Mouse (Mus musculus): ENCODE measurements around the gene Pafah1b2. TPM values are rescaled to one million over a fixed set of nuclear protein-coding genes. Genes with fewer than 3 reads are reported as not detected.

Pafah1b2 gene
- total and polyA plus RNA-seq, 3 experiments: 65.5 to 154 (median 134) TPM

GRCm38 (mm10) chr9:46050203-46050602 lies 37.7 kb upstream of the Pafah1b2 start:
- no peak for DNase-seq (ENCODE audit: low spot score)
- peaks cover 32% of the 10 kb centered on the region for H3K4me1 ChIP-seq (ENCODE audit: insufficient read depth, low read depth, low read length)

GRCm38 (mm10) chr9:46049525-46049924 lies 37.0 kb upstream of the Pafah1b2 start:
- peaks cover 31% of the 10 kb centered on the region for H3K4me1 ChIP-seq (ENCODE audit: insufficient read depth, low read depth, low read length)
- no peaks in the 10 kb centered on the region for H3K27me3 ChIP-seq (ENCODE audit: insufficient read depth, low read length)
- no peak overlapping the region for H3K4me3 ChIP-seq (ENCODE audit: low read depth, low read length)
- H3K36me3 ChIP-seq (replicated peaks): peaks cover 61% of the 10 kb centered on the region
- ATAC-seq (ENCODE audit: extremely low read depth, insufficient number of reproducible peaks, low FRiP score, poor library complexity, severe bottlenecking) (no peak), DNase-seq (ENCODE audit: low spot score) (no peak)
- TF ChIP-seq POLR2AphosphoS5 (IDR thresholded peaks at IDR 0.05; ENCODE audit: insufficient replicate concordance, low read depth, low read length) (no peak), CTCF (IDR thresholded peaks at IDR 0.05; ENCODE audit: low read depth, low read length) (no peak), GATA2 (IDR thresholded peaks at IDR 0.05; ENCODE audit: borderline replicate concordance, low read depth, low read length) (no peak), TAL1 (conservative IDR thresholded peaks at IDR 0.05; ENCODE audit: low read depth, low read length) (no peak), GATA1 (IDR thresholded peaks at IDR 0.05; ENCODE audit: borderline replicate concordance, low read length) (no peak)
- H3K9me3 ChIP-seq (replicated peaks): no peaks in the 10 kb centered on the region

More at GRCm38 (mm10) chr9:46050203-46050602, 37.7 kb upstream of the Pafah1b2 start:
- Histone ChIP-seq H3K27me3 (ENCODE audit: insufficient read depth, low read length) (no peaks in the 10 kb centered on the region), H3K4me3 (ENCODE audit: low read depth, low read length) (no peak overlapping the region), H3K9me3 (replicated peaks) (no peaks in the 10 kb centered on the region), H3K36me3 (replicated peaks) (peaks cover 56% of the 10 kb centered on the region)
- ATAC-seq (ENCODE audit: extremely low read depth, insufficient number of reproducible peaks, low FRiP score, poor library complexity, severe bottlenecking): no peak
- TF ChIP-seq GATA2 (IDR thresholded peaks at IDR 0.05; ENCODE audit: borderline replicate concordance, low read depth, low read length) (no peak), POLR2AphosphoS5 (IDR thresholded peaks at IDR 0.05; ENCODE audit: insufficient replicate concordance, low read depth, low read length) (no peak), CTCF (IDR thresholded peaks at IDR 0.05; ENCODE audit: low read depth, low read length) (no peak), TAL1 (conservative IDR thresholded peaks at IDR 0.05; ENCODE audit: low read depth, low read length) (no peak)

- no peak overlapping the region for H3K4me3 ChIP-seq (ENCODE audit: low read depth, low read length)
- no peak for DNase-seq (ENCODE audit: low spot score)
- peaks cover 57% of the 10 kb centered on the region for H3K36me3 ChIP-seq (replicated peaks)
- TF ChIP-seq CTCF (IDR thresholded peaks at IDR 0.05; ENCODE audit: low read depth, low read length) (no peak), GATA1 (IDR thresholded peaks at IDR 0.05; ENCODE audit: borderline replicate concordance, low read length) (no peak), POLR2AphosphoS5 (IDR thresholded peaks at IDR 0.05; ENCODE audit: insufficient replicate concordance, low read depth, low read length) (no peak), GATA2 (IDR thresholded peaks at IDR 0.05; ENCODE audit: borderline replicate concordance, low read depth, low read length) (no peak), TAL1 (conservative IDR thresholded peaks at IDR 0.05; ENCODE audit: low read depth, low read length) (no peak)
- ATAC-seq (ENCODE audit: extremely low read depth, insufficient number of reproducible peaks, low FRiP score, poor library complexity, severe bottlenecking): no peak
- H3K27me3 ChIP-seq (ENCODE audit: insufficient read depth, low read length): no peaks in the 10 kb centered on the region
- peaks cover 29% of the 10 kb centered on the region for H3K4me1 ChIP-seq (ENCODE audit: insufficient read depth, low read depth, low read length)
- no peaks in the 10 kb centered on the region for H3K9me3 ChIP-seq (replicated peaks)
Measured at GRCm38 (mm10) chr9:46046724-46047517, 34.4 kb upstream of the Pafah1b2 start.

GRCm38 (mm10) chr9:46043626-46044025 lies 31.1 kb upstream of the Pafah1b2 start:
- H3K36me3 ChIP-seq (replicated peaks): peaks cover 54% of the 10 kb centered on the region
- H3K9me3 ChIP-seq (replicated peaks): no peaks in the 10 kb centered on the region
- no peaks in the 10 kb centered on the region for H3K27me3 ChIP-seq (ENCODE audit: insufficient read depth, low read length)
- DNase-seq (ENCODE audit: low spot score): no peak
- TF ChIP-seq POLR2AphosphoS5 (IDR thresholded peaks at IDR 0.05; ENCODE audit: insufficient replicate concordance, low read depth, low read length) (no peak), GATA1 (IDR thresholded peaks at IDR 0.05; ENCODE audit: borderline replicate concordance, low read length) (no peak), CTCF (IDR thresholded peaks at IDR 0.05; ENCODE audit: low read depth, low read length) (no peak), TAL1 (conservative IDR thresholded peaks at IDR 0.05; ENCODE audit: low read depth, low read length) (no peak), GATA2 (IDR thresholded peaks at IDR 0.05; ENCODE audit: borderline replicate concordance, low read depth, low read length) (no peak)
- H3K4me1 ChIP-seq (ENCODE audit: insufficient read depth, low read depth, low read length): peaks cover 17% of the 10 kb centered on the region
- ATAC-seq (ENCODE audit: extremely low read depth, insufficient number of reproducible peaks, low FRiP score, poor library complexity, severe bottlenecking): no peak
- H3K4me3 ChIP-seq (ENCODE audit: low read depth, low read length): no peak overlapping the region

GRCm38 (mm10) chr9:46042387-46042786 lies 29.9 kb upstream of the Pafah1b2 start:
- H3K4me3 ChIP-seq (ENCODE audit: low read depth, low read length): no peak overlapping the region
- ATAC-seq (ENCODE audit: extremely low read depth, insufficient number of reproducible peaks, low FRiP score, poor library complexity, severe bottlenecking) (no peak), DNase-seq (ENCODE audit: low spot score) (no peak)
- H3K27me3 ChIP-seq (ENCODE audit: insufficient read depth, low read length): no peaks in the 10 kb centered on the region
- TF ChIP-seq GATA1 (IDR thresholded peaks at IDR 0.05; ENCODE audit: borderline replicate concordance, low read length) (no peak), TAL1 (conservative IDR thresholded peaks at IDR 0.05; ENCODE audit: low read depth, low read length) (no peak), CTCF (IDR thresholded peaks at IDR 0.05; ENCODE audit: low read depth, low read length) (no peak), POLR2AphosphoS5 (IDR thresholded peaks at IDR 0.05; ENCODE audit: insufficient replicate concordance, low read depth, low read length) (no peak), GATA2 (IDR thresholded peaks at IDR 0.05; ENCODE audit: borderline replicate concordance, low read depth, low read length) (no peak)
- H3K36me3 ChIP-seq (replicated peaks): peaks cover 58% of the 10 kb centered on the region
- no peaks in the 10 kb centered on the region for H3K9me3 ChIP-seq (replicated peaks)
- peaks cover 17% of the 10 kb centered on the region for H3K4me1 ChIP-seq (ENCODE audit: insufficient read depth, low read depth, low read length)

GRCm38 (mm10) chr9:46041186-46041585 lies 28.7 kb upstream of the Pafah1b2 start:
- ATAC-seq (ENCODE audit: extremely low read depth, insufficient number of reproducible peaks, low FRiP score, poor library complexity, severe bottlenecking): no peak
- Histone ChIP-seq H3K27me3 (ENCODE audit: insufficient read depth, low read length) (no peaks in the 10 kb centered on the region), H3K4me3 (ENCODE audit: low read depth, low read length) (no peak overlapping the region), H3K4me1 (ENCODE audit: insufficient read depth, low read depth, low read length) (peaks cover 10% of the 10 kb centered on the region), H3K36me3 (replicated peaks) (peaks cover 54% of the 10 kb centered on the region), H3K9me3 (replicated peaks) (no peaks in the 10 kb centered on the region)
- DNase-seq (ENCODE audit: low spot score): no peak
- TF ChIP-seq POLR2AphosphoS5 (IDR thresholded peaks at IDR 0.05; ENCODE audit: insufficient replicate concordance, low read depth, low read length): no peak
- TF ChIP-seq CTCF (IDR thresholded peaks at IDR 0.05; ENCODE audit: low read depth, low read length): no peak
- TF ChIP-seq GATA2 (IDR thresholded peaks at IDR 0.05; ENCODE audit: borderline replicate concordance, low read depth, low read length): no peak
- no peak for TF ChIP-seq TAL1 (conservative IDR thresholded peaks at IDR 0.05; ENCODE audit: low read depth, low read length)
- TF ChIP-seq GATA1 (IDR thresholded peaks at IDR 0.05; ENCODE audit: borderline replicate concordance, low read length): no peak

Measured in G1E (cell line).